Mouse (Mus musculus): ENCODE results near the gene Senp7.

GRCm38 (mm10) chr16:56090385-56090784, 42.2 kb downstream of the Senp7 start:
- TF ChIP-seq CTCF (IDR thresholded peaks at IDR 0.05; ENCODE audit: extremely low read depth, insufficient read depth, insufficient read length, insufficient replicate concordance) = no peak
- TF ChIP-seq POLR2A (IDR thresholded peaks at IDR 0.05; ENCODE audit: low read depth, low read length) = no peak

Data from spleen, adult 2 months (tissue).